8 mouse cellular contexts compared by ENCODE assay signal in the genomic region with DNA sequence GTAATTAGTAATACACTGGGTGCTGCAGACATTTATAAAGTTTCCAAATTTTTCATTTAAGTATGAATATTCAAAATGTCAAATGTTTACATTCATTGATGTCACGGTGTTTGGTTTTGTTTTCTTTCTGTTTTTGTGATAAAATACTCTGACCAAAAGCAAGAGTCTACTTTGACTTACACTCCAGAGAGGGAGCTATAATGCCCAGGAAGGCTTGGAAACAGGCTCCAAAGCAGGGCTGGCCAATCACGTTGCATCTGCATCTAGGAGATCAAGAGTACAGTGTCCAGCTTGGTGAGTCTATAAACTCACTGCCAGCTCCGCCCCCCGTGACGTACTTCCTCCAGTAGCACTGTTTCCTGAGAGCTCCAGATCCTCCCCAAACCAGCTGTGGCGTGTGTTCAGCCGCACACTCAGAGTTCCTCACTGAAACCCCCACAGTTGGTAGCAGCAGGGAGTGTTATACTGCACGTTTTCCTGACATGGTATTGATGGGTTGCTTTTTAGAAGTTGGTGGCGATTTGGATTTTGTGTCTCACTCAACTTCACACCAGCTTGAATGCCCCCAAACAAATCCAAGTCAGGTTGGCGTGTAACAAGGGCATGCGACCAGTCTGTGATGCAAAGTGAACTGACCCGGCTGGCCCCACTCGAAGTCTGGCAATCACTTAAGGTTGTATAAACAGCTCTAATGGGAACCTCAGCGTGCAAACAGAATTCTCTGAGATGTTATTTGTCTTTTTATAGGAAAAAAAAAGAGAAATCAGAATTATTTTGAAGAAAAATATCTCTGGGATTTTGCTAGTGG.
DNase-seq lines count a peak whose midpoint lies in the region; ATAC-seq and TF ChIP-seq lines count a peak whose summit lies in the region.

No protein-coding gene starts in this region.

- H3K36me3 ChIP-seq in limb, embryonic 14.5 days (ENCODE audit: control insufficient read depth, insufficient read depth, low read length), result no peaks in the 10 kb centered on the region
- H3K36me3 ChIP-seq in limb, embryonic 10.5 days, result no peaks in the 10 kb centered on the region
- H3K36me3 ChIP-seq in embryonic facial prominence, embryonic 12.5 days, result 0 out of 2 replicates have a peak, but pooled peaks cover 3% of the 10 kb centered on the region
- peaks cover 14% of the 10 kb centered on the region for H3K36me3 ChIP-seq in midbrain, embryonic 16.5 days (ENCODE audit: control insufficient read depth, insufficient read depth, low read length)

- peaks cover 12% of the 10 kb centered on the region; the same call in 1 of the 2 replicates for H3K4me1 ChIP-seq in limb, embryonic 14.5 days (ENCODE audit: control insufficient read depth, insufficient read depth, low read length)
- H3K4me1 ChIP-seq in limb, embryonic 10.5 days, result peaks cover 21% of the 10 kb centered on the region
- H3K4me1 ChIP-seq in embryonic facial prominence, embryonic 12.5 days, result peaks cover 20% of the 10 kb centered on the region
- H3K4me1 ChIP-seq in midbrain, embryonic 16.5 days (ENCODE audit: control insufficient read depth, insufficient read depth, low read length), result no peaks in the 10 kb centered on the region

- WGBS in limb, embryonic 14.5 days, result 62% methylated on average over 14 of the region's 14 CpGs
- 78% methylated on average over 14 of the region's 14 CpGs for WGBS in limb, embryonic 10.5 days
- WGBS in embryonic facial prominence, embryonic 12.5 days, result 70% methylated on average over 14 of the region's 14 CpGs
- 80% methylated on average over 14 of the region's 14 CpGs for WGBS in midbrain, embryonic 16.5 days

- H3K27me3 ChIP-seq in limb, embryonic 14.5 days (ENCODE audit: control insufficient read depth, insufficient read depth, low read length), result no peaks in the 10 kb centered on the region
- H3K27me3 ChIP-seq in limb, embryonic 10.5 days (ENCODE audit: low read depth, poor library complexity, severe bottlenecking), result no peaks in the 10 kb centered on the region
- no peaks in the 10 kb centered on the region for H3K27me3 ChIP-seq in embryonic facial prominence, embryonic 12.5 days
- H3K27me3 ChIP-seq in midbrain, embryonic 16.5 days (ENCODE audit: control insufficient read depth, insufficient read depth, low read depth, low read length), result no peaks in the 10 kb centered on the region

- peak; percentile 68 for DNase-seq in limb, embryonic 14.5 days (ENCODE audit: low spot score)
- no peak for DNase-seq in limb, embryonic 10.5 days (ENCODE audit: low spot score)
- peak; percentile 78 to 84 for DNase-seq in kidney, postnatal 4 days
- no peak for DNase-seq in ovary, postnatal 14 days (ENCODE audit: low spot score)
- DNase-seq in cerebellum, postnatal 4 days (ENCODE audit: low spot score in 2 of 2), result no peak

- H3K4me3 ChIP-seq in limb, embryonic 14.5 days (replicated peaks; ENCODE audit: low read length), result no peak overlapping the region
- H3K4me3 ChIP-seq in limb, embryonic 10.5 days, result no peak overlapping the region
- H3K4me3 ChIP-seq in embryonic facial prominence, embryonic 12.5 days, result no peak overlapping the region
- no peak overlapping the region for H3K4me3 ChIP-seq in midbrain, embryonic 16.5 days (ENCODE audit: low read depth, low read length)

- TF ChIP-seq POLR2A in limb, embryonic 14.5 days (IDR thresholded peaks at IDR 0.05; ENCODE audit: borderline replicate concordance, extremely low read depth, insufficient read depth, insufficient read length), result no peak

- H3K9ac ChIP-seq in limb, embryonic 14.5 days (ENCODE audit: low read depth, low read length, severe bottlenecking), result no peak overlapping the region
- H3K9ac ChIP-seq in embryonic facial prominence, embryonic 12.5 days, result no peak overlapping the region
- no peak overlapping the region for H3K9ac ChIP-seq in midbrain, embryonic 16.5 days (ENCODE audit: low read depth, low read length)

- no peak; the same call in 1 of the 2 replicates for ATAC-seq in limb, embryonic 14.5 days (ENCODE audit: low FRiP score, low read depth)
- ATAC-seq in embryonic facial prominence, embryonic 12.5 days (ENCODE audit: insufficient number of reproducible peaks, insufficient read depth, low FRiP score, low TSS enrichment), result no peak
- ATAC-seq in megakaryocyte-erythroid progenitor cell, adult 5-6 weeks (replicated peaks; ENCODE audit: low FRiP score, low TSS enrichment, poor library complexity, severe bottlenecking), result 0 out of 2 replicates have a peak, but pooled peaks have one; percentile 38
- no peak for ATAC-seq in midbrain, embryonic 16.5 days

- no peak overlapping the region for H3K4me2 ChIP-seq in limb, embryonic 14.5 days (replicated peaks; ENCODE audit: low read depth, low read length, severe bottlenecking)
- H3K4me2 ChIP-seq in embryonic facial prominence, embryonic 12.5 days (replicated peaks), result no peak overlapping the region
- no peak overlapping the region for H3K4me2 ChIP-seq in midbrain, embryonic 16.5 days (ENCODE audit: low read length)

- H3K9me3 ChIP-seq in limb, embryonic 14.5 days (ENCODE audit: control insufficient read depth, low read length), result no peaks in the 10 kb centered on the region
- no peaks in the 10 kb centered on the region for H3K9me3 ChIP-seq in limb, embryonic 10.5 days (replicated peaks)
- H3K9me3 ChIP-seq in embryonic facial prominence, embryonic 12.5 days, result no peaks in the 10 kb centered on the region
- H3K9me3 ChIP-seq in midbrain, embryonic 16.5 days (replicated peaks; ENCODE audit: control insufficient read depth, low read length, poor library complexity, severe bottlenecking), result no peaks in the 10 kb centered on the region

- H3K27ac ChIP-seq in limb, embryonic 14.5 days (replicated peaks; ENCODE audit: low read depth, low read length), result no peak overlapping the region
- no peak overlapping the region for H3K27ac ChIP-seq in limb, embryonic 10.5 days
- H3K27ac ChIP-seq in embryonic facial prominence, embryonic 12.5 days, result 0 out of 2 replicates have a peak overlapping the region, but pooled peaks have one; percentile 1
- no peak overlapping the region for H3K27ac ChIP-seq in midbrain, embryonic 16.5 days (ENCODE audit: low read length)

Comparison
In these comparisons a context has a peak if more than half of its experiments do, and no peak if none do; other contexts are left out.
1. DNase-seq: peak in limb, embryonic 14.5 days (single experiment) and kidney, postnatal 4 days (2 of 2); none in limb, embryonic 10.5 days (single experiment), ovary, postnatal 14 days (single experiment) and cerebellum, postnatal 4 days (0 of 2).